Mouse (Mus musculus) ZHBTc4 (cell line): ENCODE data around the gene Secisbp2.

ENCODE experiments used
- DNase-seq: peaks from one replicate; pipeline ENCODE4 v3.0.0-alpha.2; 2011; ENCODE audit warnings: low read depth, low spot score

The Secisbp2 gene

DNA sequence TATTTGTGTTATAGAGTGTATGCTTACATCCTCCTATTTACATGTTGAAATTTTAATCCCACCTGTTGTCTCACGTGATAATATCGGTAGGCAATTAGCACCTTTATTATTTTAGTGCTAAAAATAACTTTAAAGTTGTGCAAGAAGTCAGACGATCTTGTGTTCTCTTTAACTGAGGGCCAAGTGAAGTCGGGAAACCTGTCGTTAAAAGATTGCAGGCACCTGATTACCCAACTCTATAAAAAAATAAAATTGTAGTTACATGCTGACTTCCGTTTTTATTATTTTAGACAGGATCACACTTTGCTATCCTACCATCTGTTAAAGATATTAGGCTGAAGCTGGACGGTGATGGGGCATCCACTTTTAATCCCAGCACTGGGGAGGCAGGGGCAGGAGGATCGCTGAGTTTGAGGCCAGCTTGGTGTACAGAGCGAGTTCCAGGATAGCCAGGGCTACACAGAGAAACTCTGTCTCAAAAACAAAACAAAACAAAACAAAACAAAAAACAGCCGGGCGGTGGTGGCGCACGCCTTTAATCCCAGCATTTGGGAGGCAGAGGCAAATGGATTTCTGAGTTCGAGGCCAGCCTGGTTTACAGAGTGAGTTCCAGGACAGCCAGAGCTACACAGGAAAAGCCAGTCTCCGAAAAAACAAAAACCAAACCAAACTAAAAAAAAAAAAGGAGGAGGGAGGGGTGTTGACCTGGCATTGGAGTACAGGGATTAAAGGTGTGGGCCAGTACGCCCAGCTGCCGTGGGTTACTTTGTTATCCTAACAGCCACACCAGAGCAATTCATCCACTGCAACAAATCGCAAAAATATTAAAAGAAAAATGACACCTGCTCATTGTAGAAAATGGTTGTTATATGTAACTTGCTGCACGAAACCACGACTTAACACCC is 7.3 kb upstream of the Secisbp2 start:
- no peak for DNase-seq

- DNase-seq, result peak; percentile 100
Measured at GRCm38 (mm10) chr13:51644829-51645789, 6.4 kb upstream of the Secisbp2 start, which contains the start of gene Cks2. Cks2 (plus strand) TSS chr13:51645232.

- DNase-seq, result peak; percentile 71
Measured at GRCm38 (mm10) chr13:51645872-51646271, 5.6 kb upstream of the Secisbp2 start.

GRCm38 (mm10) chr13:51646362-51647027 is 5.0 kb upstream of the Secisbp2 start:
- no peak for DNase-seq

DNA sequence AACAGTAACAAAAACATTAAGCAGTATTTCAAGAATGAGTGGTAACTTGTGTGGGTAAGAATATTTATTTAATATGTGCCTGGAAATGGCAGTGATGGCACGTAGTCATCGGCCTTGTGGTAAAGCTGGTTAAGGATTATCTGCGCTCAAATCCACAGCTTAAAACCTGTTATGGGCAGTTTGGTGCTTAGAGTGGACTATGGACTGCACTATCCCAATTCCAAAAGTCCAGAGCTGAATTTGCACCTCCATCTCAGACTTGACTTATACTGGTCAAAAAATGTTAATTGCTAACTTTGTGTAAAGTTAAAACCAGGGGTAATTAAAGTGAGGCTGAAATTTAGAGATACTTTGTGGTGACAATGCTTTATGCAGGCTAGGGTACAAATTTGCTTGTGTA is 3.7 kb upstream of the Secisbp2 start:
- DNase-seq, result no peak

GRCm38 (mm10) chr13:51648237-51648636 is 3.3 kb upstream of the Secisbp2 start:
- no peak for DNase-seq

GRCm38 (mm10) chr13:51649740-51650139 is 1.8 kb upstream of the Secisbp2 start:
- no peak for DNase-seq

DNA sequence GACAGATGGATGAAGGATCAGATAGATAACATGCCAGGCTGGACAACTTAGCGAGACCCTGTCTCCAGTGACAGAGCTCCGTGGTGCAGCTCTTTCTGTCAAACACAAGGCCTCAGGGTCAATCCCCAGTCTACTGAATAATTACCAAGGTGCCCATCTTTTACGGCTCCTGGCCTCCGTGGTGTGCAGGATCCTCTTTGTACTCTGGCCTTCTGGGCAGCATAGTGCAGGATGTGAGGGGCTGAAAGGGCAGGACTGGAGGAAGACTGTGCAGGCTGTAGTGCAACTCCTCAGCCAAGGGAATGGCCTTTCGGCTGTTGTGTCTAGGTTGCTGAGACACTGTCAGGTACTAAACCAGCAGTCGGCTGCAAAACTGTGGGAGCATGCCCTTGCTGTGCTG is 1.7 kb downstream of the Secisbp2 start:
- DNase-seq, result no peak

DNA sequence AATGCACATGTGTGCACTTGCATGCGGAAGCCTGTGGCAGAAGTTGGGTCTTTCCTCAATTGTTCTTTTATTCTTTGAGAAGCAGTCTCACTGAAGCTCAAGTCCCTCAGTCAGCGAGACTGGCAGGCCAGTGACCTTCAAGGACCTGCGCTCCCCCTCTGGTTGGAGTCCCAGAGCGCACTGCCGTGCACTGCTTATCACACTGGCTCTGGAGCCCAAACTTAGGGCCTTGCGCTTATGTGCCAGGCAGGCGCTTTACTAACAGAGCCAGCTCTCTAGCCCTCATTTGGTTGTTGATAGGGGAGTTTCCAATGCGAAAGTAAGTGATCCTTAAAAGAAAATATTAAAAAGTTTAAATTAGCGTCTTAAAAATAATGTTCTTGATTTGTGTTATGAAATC is 2.5 kb downstream of the Secisbp2 start:
- no peak for DNase-seq

DNA sequence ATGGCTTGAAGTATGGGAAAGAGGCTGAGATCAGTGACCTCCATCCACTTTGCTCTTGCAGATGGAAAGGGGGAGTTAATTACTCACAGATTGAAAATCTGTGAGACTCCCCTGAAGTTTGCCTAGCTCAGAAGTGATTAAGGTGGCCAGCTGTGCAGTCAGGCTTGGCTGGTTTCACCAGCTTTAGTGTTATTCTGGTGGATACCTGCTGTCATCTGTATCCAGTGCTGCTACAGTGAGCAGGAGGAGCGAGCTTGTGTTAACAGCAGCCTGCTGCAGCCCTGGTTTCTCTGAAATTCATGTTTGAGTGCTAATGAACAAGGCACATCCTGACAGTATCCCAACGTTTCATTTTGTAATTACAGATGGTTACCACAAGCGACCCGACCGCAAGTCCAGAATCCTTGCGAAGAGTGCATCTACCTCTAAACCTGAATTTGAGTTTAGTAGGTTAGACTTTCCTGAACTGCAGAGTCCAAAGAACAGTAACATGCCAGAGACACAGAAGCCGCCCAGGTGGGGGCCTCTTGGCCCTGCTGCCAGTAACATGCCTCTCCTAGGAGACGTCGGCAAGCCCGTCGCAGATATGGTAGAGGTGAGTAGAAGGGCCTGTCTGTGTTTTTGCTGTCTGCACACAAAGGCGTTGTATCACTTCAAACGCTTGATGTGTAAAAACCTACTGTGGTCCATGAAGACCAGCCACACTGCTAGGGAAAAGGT is 5.2 kb downstream of the Secisbp2 start:
- DNase-seq, result no peak

GRCm38 (mm10) chr13:51658094-51658493 is 6.6 kb downstream of the Secisbp2 start:
- no peak for DNase-seq

GRCm38 (mm10) chr13:51659573-51659972 is 8.1 kb downstream of the Secisbp2 start:
- no peak for DNase-seq

DNA sequence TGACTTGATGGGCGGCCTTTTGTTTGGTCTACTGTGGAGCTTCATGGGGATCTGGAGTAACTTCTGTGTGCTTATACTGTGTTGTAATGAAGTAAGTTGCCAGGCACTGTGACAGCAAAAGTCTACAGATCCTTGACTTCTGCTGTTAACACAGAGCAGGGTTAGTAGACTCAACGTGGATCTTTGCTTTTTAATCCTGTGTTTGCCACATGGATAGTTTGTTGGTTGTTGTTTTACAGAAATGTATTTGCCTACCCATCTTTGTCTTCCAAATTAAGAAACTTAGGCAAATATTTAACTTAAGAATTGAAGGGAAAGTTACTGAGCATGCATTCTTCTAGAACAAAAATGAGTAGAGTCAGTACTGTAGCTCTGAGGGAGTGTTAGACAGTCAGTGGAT is 12.1 kb downstream of the Secisbp2 start:
- no peak for DNase-seq

- DNase-seq, result peak; percentile 98
Measured at GRCm38 (mm10) chr13:51668195-51668594, 16.7 kb downstream of the Secisbp2 start.

GRCm38 (mm10) chr13:51676641-51677040 is 25.1 kb downstream of the Secisbp2 start:
- DNase-seq, result peak; percentile 30

DNA sequence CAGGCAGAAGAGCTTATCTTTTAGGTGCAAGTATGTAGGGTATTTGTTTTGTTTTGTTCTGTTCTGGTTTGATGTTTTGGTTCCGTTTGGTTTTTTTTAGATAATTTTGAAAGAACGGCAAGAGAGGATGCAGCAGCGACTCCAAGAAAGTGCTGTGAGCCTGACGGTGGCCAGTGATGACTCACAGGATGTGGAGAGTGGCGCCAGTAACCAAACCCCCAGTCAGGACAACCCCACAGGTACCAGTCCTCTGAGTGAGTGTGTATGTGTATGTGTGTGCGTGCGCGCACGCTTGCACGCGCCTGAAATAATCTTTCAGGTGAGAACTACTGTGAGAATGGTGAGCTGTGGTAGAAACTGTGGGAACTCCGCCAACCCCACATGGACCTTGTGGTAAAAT is 25.5 kb downstream of the Secisbp2 start:
- DNase-seq, result no peak

DNA sequence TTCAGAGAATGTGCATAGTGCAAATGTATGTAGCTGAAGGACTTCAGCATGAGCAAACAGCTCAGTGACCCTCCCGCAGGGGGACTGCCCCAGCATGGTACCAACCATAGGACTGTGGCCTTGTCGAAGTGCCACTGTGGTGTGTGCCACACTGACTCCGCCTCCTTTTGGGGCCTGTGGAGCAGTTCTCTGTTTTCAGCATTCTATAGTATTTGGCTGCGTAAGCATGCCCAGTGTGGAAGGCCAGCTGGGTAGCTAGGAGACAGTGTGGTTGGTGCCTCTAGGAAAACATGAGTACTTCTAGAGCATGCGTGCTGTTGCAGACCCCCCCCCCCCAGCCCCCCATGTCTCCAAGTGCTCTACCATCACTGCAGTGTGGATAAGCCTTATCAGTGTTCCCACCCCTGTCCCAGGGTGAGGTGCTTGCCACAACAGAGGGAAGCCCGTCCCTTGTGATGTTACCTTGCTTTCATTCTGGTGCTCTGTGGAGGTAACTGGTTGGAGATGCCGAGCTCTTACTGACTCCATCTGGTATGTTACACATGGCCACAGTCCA is 26.2 kb downstream of the Secisbp2 start:
- no peak for DNase-seq

DNA sequence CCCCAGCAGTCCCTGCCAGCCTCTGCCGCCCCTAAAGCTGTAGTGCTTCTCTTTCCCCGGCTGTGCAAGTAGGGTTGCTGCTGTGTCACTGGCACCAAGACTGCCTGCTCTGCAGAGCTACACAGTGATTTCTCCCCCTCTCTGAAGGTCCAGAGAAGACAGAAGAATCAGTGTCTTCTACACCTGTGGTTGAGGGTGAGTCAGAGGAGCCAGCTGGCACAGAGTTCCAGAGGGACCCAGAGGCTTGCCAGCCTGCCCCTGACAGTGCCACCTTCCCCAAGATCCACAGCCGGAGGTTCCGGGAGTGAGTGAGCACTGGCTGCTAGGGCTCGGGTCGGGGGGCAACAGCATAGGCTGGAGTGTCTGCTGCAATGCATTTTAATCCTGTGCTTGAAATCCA is 27.2 kb downstream of the Secisbp2 start:
- no peak for DNase-seq

GRCm38 (mm10) chr13:51679332-51679731 is 27.8 kb downstream of the Secisbp2 start:
- DNase-seq, result no peak

DNA sequence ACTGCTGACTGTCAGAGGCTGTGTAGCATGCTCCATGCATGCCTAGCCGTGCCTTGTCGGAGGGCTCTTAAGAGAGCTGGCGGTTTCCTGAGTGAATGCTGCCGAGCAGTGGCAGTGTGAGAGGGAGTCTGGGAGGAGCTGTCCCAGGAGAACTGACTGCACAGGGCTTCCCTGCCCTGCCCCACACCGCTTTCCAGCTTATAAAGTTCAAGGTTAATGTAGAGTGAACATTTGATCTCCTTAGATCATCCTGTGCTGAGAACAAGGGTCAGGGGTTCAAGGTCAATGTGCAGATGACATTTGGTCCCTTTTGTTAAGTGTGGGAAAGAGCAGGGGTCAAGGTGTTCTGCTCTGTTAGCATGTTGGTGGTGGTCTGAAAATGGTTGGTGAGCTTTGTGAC is 29.6 kb downstream of the Secisbp2 start:
- peak; percentile 63 for DNase-seq

DNA sequence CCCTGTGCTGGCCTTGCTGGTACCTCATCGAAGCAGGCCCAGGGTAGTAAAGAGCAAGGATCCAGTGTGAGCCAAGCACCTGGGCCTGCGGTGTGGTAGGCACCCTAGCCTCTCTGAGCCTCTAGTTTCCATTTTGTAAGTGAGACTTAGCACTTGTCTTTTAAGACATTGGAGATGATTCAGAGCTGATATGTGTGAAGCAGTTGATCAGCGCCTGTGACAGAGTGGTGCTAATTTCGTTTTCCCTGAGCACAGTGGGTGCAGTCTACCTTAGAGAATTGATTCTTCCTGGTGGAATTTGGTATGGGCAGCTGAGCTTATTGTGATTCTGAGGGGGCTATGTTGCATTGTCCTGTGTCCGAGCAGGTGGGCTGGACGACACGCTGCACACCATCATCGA is 30.1 kb downstream of the Secisbp2 start:
- no peak for DNase-seq
